Comparison of ENCODE assay signal across 25 mouse cellular contexts in genomic region chr5:19178594-19178993, GRCm38 (mm10). TPM values are rescaled to one million over a fixed set of nuclear protein-coding genes. Genes with fewer than 3 reads are reported as not detected.
DNase-seq lines count a peak whose midpoint lies in the region; ATAC-seq and TF ChIP-seq lines count a peak whose summit lies in the region.
"Had no signal": no experiment of that assay in that cellular context is flagged by ENCODE, and none has a peak within 500 bp of the region (broad histone marks: within the 10 kb centered on the region; RNA-seq: fewer than 3 reads in every experiment).

No protein-coding gene starts in this region.

- peak; percentile 74 for ATAC-seq in forebrain, embryonic 13.5 days
- ATAC-seq in forebrain, embryonic 11.5 days (replicated peaks; ENCODE audit: low FRiP score): no peak
- no peak for ATAC-seq in midbrain, embryonic 14.5 days (ENCODE audit: low FRiP score, low TSS enrichment)
- no peak for ATAC-seq in midbrain, embryonic 13.5 days
- ATAC-seq in forebrain, postnatal 0 days: peak; percentile 61; the same call in 1 of the 2 replicates
- ATAC-seq: hindbrain, postnatal 0 days; inflammation-experienced regulatory T-cells, adult 6 months; intestine, embryonic 16.5 days had no signal

- no peak for DNase-seq in forebrain, embryonic 11.5 days (ENCODE audit: low spot score)
- peak; percentile 40 for DNase-seq in midbrain, embryonic 14.5 days
- peak; percentile 16 for DNase-seq in brain, adult 2 months (ENCODE audit: low read depth, low spot score)
- peak; percentile 13 for DNase-seq in forebrain, postnatal 0 days
- DNase-seq in B cell, adult 2 months: no peak
- DNase-seq: adrenal gland, adult 2 months; adrenal gland, postnatal 14 days; cerebellum, adult 18-20 months; cerebellum, adult 9-10 months; cerebellum, postnatal 14 days; gastrocnemius, postnatal 25 days; heart, adult 18-20 months; heart, postnatal 10 days; heart, postnatal 36 days had no signal

- no peak overlapping the region for H3K4me2 ChIP-seq in forebrain, embryonic 13.5 days
- H3K4me2 ChIP-seq in forebrain, embryonic 11.5 days (ENCODE audit: low read depth, low read length, severe bottlenecking): no peak overlapping the region
- no peak overlapping the region for H3K4me2 ChIP-seq in midbrain, embryonic 14.5 days (ENCODE audit: low read length)
- H3K4me2 ChIP-seq in midbrain, embryonic 13.5 days (replicated peaks): no peak overlapping the region
- H3K4me2 ChIP-seq in forebrain, postnatal 0 days (ENCODE audit: low read depth): no peak overlapping the region
- H3K4me2 ChIP-seq: heart, embryonic 12.5 days; heart, embryonic 15.5 days; hindbrain, embryonic 14.5 days had no signal

- no peaks in the 10 kb centered on the region for H3K27me3 ChIP-seq in forebrain, embryonic 13.5 days
- H3K27me3 ChIP-seq in forebrain, embryonic 11.5 days (ENCODE audit: control insufficient read depth, insufficient read depth, low read length): no peaks in the 10 kb centered on the region
- no peaks in the 10 kb centered on the region for H3K27me3 ChIP-seq in midbrain, embryonic 14.5 days (ENCODE audit: control insufficient read depth, insufficient read depth, low read length)
- H3K27me3 ChIP-seq in midbrain, embryonic 13.5 days: no peaks in the 10 kb centered on the region
- H3K27me3 ChIP-seq in forebrain, postnatal 0 days (ENCODE audit: insufficient read depth, low read length): no peaks in the 10 kb centered on the region
- H3K27me3 ChIP-seq: CH12.LX; heart, embryonic 12.5 days; heart, embryonic 15.5 days had no signal

- 63% methylated on average over 6 of the region's 6 CpGs for WGBS in forebrain, embryonic 13.5 days
- 79% methylated on average over 6 of the region's 6 CpGs for WGBS in forebrain, embryonic 11.5 days
- WGBS in midbrain, embryonic 14.5 days: 46% methylated on average over 6 of the region's 6 CpGs
- 53% methylated on average over 6 of the region's 6 CpGs for WGBS in midbrain, embryonic 13.5 days
- 44% methylated on average over 6 of the region's 6 CpGs for WGBS in forebrain, postnatal 0 days

- no peak overlapping the region for H3K4me3 ChIP-seq in forebrain, embryonic 13.5 days
- no peak overlapping the region for H3K4me3 ChIP-seq in forebrain, embryonic 11.5 days (ENCODE audit: low read depth, low read length)
- H3K4me3 ChIP-seq in midbrain, embryonic 14.5 days (replicated peaks; ENCODE audit: low read depth, low read length): no peak overlapping the region
- no peak overlapping the region for H3K4me3 ChIP-seq in midbrain, embryonic 13.5 days (replicated peaks)
- H3K4me3 ChIP-seq in forebrain, postnatal 0 days (ENCODE audit: low read depth, low read length): no peak overlapping the region
- H3K4me3 ChIP-seq: heart, embryonic 12.5 days; heart, embryonic 15.5 days; hindbrain, embryonic 10.5 days had no signal

- no peak for TF ChIP-seq CTCF in forebrain, postnatal 0 days (IDR thresholded peaks at IDR 0.05; ENCODE audit: low read depth)

- no peaks in the 10 kb centered on the region for H3K36me3 ChIP-seq in forebrain, embryonic 13.5 days (ENCODE audit: poor library complexity, severe bottlenecking)
- H3K36me3 ChIP-seq in forebrain, embryonic 11.5 days (ENCODE audit: control insufficient read depth, insufficient read depth, low read length): no peaks in the 10 kb centered on the region
- no peaks in the 10 kb centered on the region for H3K36me3 ChIP-seq in midbrain, embryonic 14.5 days (ENCODE audit: control insufficient read depth, insufficient read depth, low read length)
- no peaks in the 10 kb centered on the region for H3K36me3 ChIP-seq in midbrain, embryonic 13.5 days
- no peaks in the 10 kb centered on the region for H3K36me3 ChIP-seq in forebrain, postnatal 0 days (ENCODE audit: insufficient read depth)
- H3K36me3 ChIP-seq: G1E; heart, embryonic 12.5 days; heart, embryonic 15.5 days; hindbrain, embryonic 10.5 days had no signal

- H3K4me1 ChIP-seq in forebrain, embryonic 13.5 days: no peaks in the 10 kb centered on the region
- H3K4me1 ChIP-seq in forebrain, embryonic 11.5 days (replicated peaks; ENCODE audit: control insufficient read depth, insufficient read depth, low read length): no peaks in the 10 kb centered on the region
- no peaks in the 10 kb centered on the region for H3K4me1 ChIP-seq in midbrain, embryonic 14.5 days (ENCODE audit: control insufficient read depth, insufficient read depth, low read length)
- 0 out of 2 replicates have a peak, but pooled peaks cover 3% of the 10 kb centered on the region for H3K4me1 ChIP-seq in midbrain, embryonic 13.5 days (replicated peaks)
- 0 out of 2 replicates have a peak, but pooled peaks cover 4% of the 10 kb centered on the region for H3K4me1 ChIP-seq in forebrain, postnatal 0 days (ENCODE audit: insufficient read depth)
- H3K4me1 ChIP-seq: heart, embryonic 12.5 days; heart, embryonic 15.5 days; hindbrain, embryonic 10.5 days had no signal

- H3K27ac ChIP-seq in forebrain, embryonic 13.5 days: no peak overlapping the region
- H3K27ac ChIP-seq in forebrain, embryonic 11.5 days (ENCODE audit: low read depth, low read length): no peak overlapping the region
- H3K27ac ChIP-seq in midbrain, embryonic 14.5 days (replicated peaks; ENCODE audit: low read depth, low read length): no peak overlapping the region
- H3K27ac ChIP-seq in midbrain, embryonic 13.5 days: no peak overlapping the region
- no peak overlapping the region for H3K27ac ChIP-seq in forebrain, postnatal 0 days (ENCODE audit: low read depth, low read length)
- H3K27ac ChIP-seq: heart, embryonic 15.5 days; hindbrain, embryonic 10.5 days; hindbrain, embryonic 14.5 days; hindbrain, postnatal 0 days had no signal

- no peak overlapping the region for H3K9ac ChIP-seq in forebrain, embryonic 13.5 days
- H3K9ac ChIP-seq in forebrain, embryonic 11.5 days (ENCODE audit: low read length): no peak overlapping the region
- H3K9ac ChIP-seq in midbrain, embryonic 14.5 days (replicated peaks; ENCODE audit: low read length): no peak overlapping the region
- H3K9ac ChIP-seq in midbrain, embryonic 13.5 days (replicated peaks): no peak overlapping the region
- no peak overlapping the region for H3K9ac ChIP-seq in forebrain, postnatal 0 days
- H3K9ac ChIP-seq: heart, embryonic 12.5 days; heart, embryonic 15.5 days; hindbrain, embryonic 14.5 days had no signal

- no peaks in the 10 kb centered on the region for H3K9me3 ChIP-seq in forebrain, embryonic 13.5 days (replicated peaks)
- H3K9me3 ChIP-seq in forebrain, embryonic 11.5 days (ENCODE audit: control insufficient read depth, low read length): no peaks in the 10 kb centered on the region
- no peaks in the 10 kb centered on the region for H3K9me3 ChIP-seq in midbrain, embryonic 14.5 days (ENCODE audit: control insufficient read depth, low read length)
- H3K9me3 ChIP-seq in midbrain, embryonic 13.5 days: no peaks in the 10 kb centered on the region
- no peaks in the 10 kb centered on the region for H3K9me3 ChIP-seq in forebrain, postnatal 0 days (ENCODE audit: low read length)
- H3K9me3 ChIP-seq: G1E; heart, embryonic 12.5 days; heart, embryonic 15.5 days; hindbrain, embryonic 10.5 days had no signal

RNA-seq across cellular contexts. Expression of gene Magi2, which starts 48.2 kb away (rescaled TPM):
- polyA plus RNA-seq in forebrain, embryonic 13.5 days (2015; fragmentation: Nextera tagmentation; extraction: Ambion mirVana): 18.6 and 24.0 TPM in 2 replicates
- polyA plus RNA-seq in forebrain, embryonic 11.5 days (2014; fragmentation: Nextera tagmentation; extraction: Ambion mirVana): 10.1 and 10.2 TPM in 2 replicates
- polyA plus RNA-seq in midbrain, embryonic 14.5 days (2014; fragmentation: Nextera tagmentation; extraction: Ambion mirVana): 22.3 and 26.9 TPM in 2 replicates
- 28.0 TPM in 2 replicates for polyA plus RNA-seq in midbrain, embryonic 13.5 days (2015; fragmentation: Nextera tagmentation; extraction: Ambion mirVana)
- 54.9 and 62.6 TPM in 2 replicates for total RNA-seq in forebrain, postnatal 0 days (2014; rRNA removed)
- 6.2 and 17.0 TPM in 2 replicates for polyA plus RNA-seq in forebrain, postnatal 0 days (2015; fragmentation: Nextera tagmentation; extraction: Ambion mirVana)

Comparison
In these comparisons a context has a peak if more than half of its experiments do, and no peak if none do; other contexts are left out.
1. ATAC-seq: peak in forebrain, embryonic 13.5 days (single experiment) and forebrain, postnatal 0 days (single experiment); none in forebrain, embryonic 11.5 days (single experiment), midbrain, embryonic 14.5 days (single experiment) and midbrain, embryonic 13.5 days (single experiment).
2. DNase-seq: peak in midbrain, embryonic 14.5 days (single experiment), brain, adult 2 months (single experiment) and forebrain, postnatal 0 days (single experiment); none in forebrain, embryonic 11.5 days (single experiment) and B cell, adult 2 months (0 of 2).